Mouse (Mus musculus) layer of hippocampus, adult 8-10 months (tissue): ENCODE measurements around the gene Lef1. TPM values are rescaled to one million over a fixed set of nuclear protein-coding genes. Genes with fewer than 3 reads are reported as not detected.
A peak's percentile ranks its signal among the peaks of the same experiment; 100 is the strongest.

Experiments used
- DNase-seq, 2 experiments: peaks; one replicate each; pipeline ENCODE4 v3.0.0; 2022; ENCODE audit warnings: low spot score in 2 of 2
- total RNA-seq, 4 experiments: library from RNA; stranded (reverse); gene quantifications; 2 replicates each; pipeline ENCODE4 v1.2.4; 2022

The Lef1 gene
- total RNA-seq, 4 experiments from 2014 or later: 6.0 to 10.8 (median 6.5) TPM

- DNase-seq: no peak
Observed at GRCm38 (mm10) chr3:131139345-131140090, 29.2 kb downstream of the Lef1 start.

- DNase-seq: no peak
Observed at GRCm38 (mm10) chr3:131140091-131140462, 29.8 kb downstream of the Lef1 start.

GRCm38 (mm10) chr3:131141546-131141945, 31.3 kb downstream of the Lef1 start:
- DNase-seq: no peak

- DNase-seq: no peak
Observed at GRCm38 (mm10) chr3:131144250-131144649, 34.0 kb downstream of the Lef1 start.

- DNase-seq: no peak
Observed at GRCm38 (mm10) chr3:131152921-131153320, 42.6 kb downstream of the Lef1 start.

- no peak for DNase-seq
Observed at GRCm38 (mm10) chr3:131153896-131154295, 43.6 kb downstream of the Lef1 start.

GRCm38 (mm10) chr3:131154576-131154975, 44.3 kb downstream of the Lef1 start:
- peak in 1 of 2 experiments; percentile 15 for DNase-seq

- no peak for DNase-seq
Observed at GRCm38 (mm10) chr3:131155066-131155465, 44.8 kb downstream of the Lef1 start.

- no peak for DNase-seq
Observed at GRCm38 (mm10) chr3:131155657-131156056, 45.4 kb downstream of the Lef1 start.

- DNase-seq: no peak
Observed at GRCm38 (mm10) chr3:131156377-131156776, 46.1 kb downstream of the Lef1 start.

GRCm38 (mm10) chr3:131157471-131157870, 47.2 kb downstream of the Lef1 start:
- DNase-seq: no peak

GRCm38 (mm10) chr3:131159204-131159760, 49.0 kb downstream of the Lef1 start:
- no peak for DNase-seq

GRCm38 (mm10) chr3:131159881-131160615, 49.8 kb downstream of the Lef1 start:
- DNase-seq: no peak

- no peak for DNase-seq
Observed at GRCm38 (mm10) chr3:131160921-131161320, 50.6 kb downstream of the Lef1 start.

- no peak for DNase-seq
Observed at GRCm38 (mm10) chr3:131167731-131168130, 57.5 kb downstream of the Lef1 start.

GRCm38 (mm10) chr3:131169161-131169560, 58.9 kb downstream of the Lef1 start:
- no peak for DNase-seq

GRCm38 (mm10) chr3:131170099-131170643, 59.9 kb downstream of the Lef1 start:
- DNase-seq: no peak

- no peak for DNase-seq
Observed at GRCm38 (mm10) chr3:131171292-131171960, 61.2 kb downstream of the Lef1 start.

GRCm38 (mm10) chr3:131172293-131172692, 62.0 kb downstream of the Lef1 start:
- no peak for DNase-seq

- no peak for DNase-seq
Observed at GRCm38 (mm10) chr3:131181006-131181405, 70.7 kb downstream of the Lef1 start.

- no peak for DNase-seq
Observed at GRCm38 (mm10) chr3:131182158-131182557, 71.9 kb downstream of the Lef1 start.

GRCm38 (mm10) chr3:131186193-131186592, 75.9 kb downstream of the Lef1 start:
- no peak for DNase-seq
